Mouse (Mus musculus): ENCODE results near the gene Dis3l2. TPM values are rescaled to one million over a fixed set of nuclear protein-coding genes. Genes with fewer than 3 reads are reported as not detected.
A peak's percentile ranks its signal among the peaks of the same experiment; 100 is the strongest.

Gene Dis3l2
- polyA plus RNA-seq, 1 experiment from 2014 or later = 38.8 TPM

DNA sequence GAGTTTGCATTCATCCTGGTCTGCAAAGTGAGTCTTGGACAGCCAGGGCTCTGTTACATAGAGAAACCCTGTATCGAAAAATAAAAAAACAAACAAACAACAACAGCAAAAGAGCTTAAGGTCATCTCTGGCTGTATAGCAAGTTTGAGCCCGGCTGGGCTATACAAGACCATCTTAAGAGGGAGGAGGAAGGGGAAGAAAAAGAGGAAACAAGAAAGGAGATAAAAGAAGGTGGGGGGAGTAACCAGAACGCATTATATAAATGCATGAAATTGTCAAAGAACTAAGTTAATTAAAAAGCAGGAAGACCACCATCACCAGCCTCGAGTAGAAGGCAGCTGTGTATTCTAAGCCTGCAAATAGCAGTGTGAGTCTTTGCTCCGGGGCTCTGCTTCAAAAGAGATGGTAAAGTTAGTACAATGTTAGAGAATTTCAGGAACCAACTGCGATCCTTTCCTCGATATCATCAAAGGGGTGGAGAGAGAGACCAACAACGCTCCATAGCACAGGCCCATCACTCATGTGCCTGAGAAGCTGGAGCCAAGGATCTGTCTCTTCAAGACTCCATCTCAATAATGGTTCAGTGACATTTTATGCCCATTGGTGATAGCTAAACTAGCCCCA lies 355.5 kb downstream of the Dis3l2 start:
- no peak for ATAC-seq (ENCODE audit: low FRiP score)
- no peaks in the 10 kb centered on the region for H3K4me1 ChIP-seq
- no peak overlapping the region for H3K9ac ChIP-seq
- no peaks in the 10 kb centered on the region for H3K9me3 ChIP-seq (replicated peaks)
- no peak overlapping the region for H3K4me3 ChIP-seq
- no peak overlapping the region for H3K27ac ChIP-seq
- H3K27me3 ChIP-seq = no peaks in the 10 kb centered on the region
- no peak overlapping the region for H3K4me2 ChIP-seq (replicated peaks)
- 85% methylated on average over 8 of the region's 8 CpGs for WGBS
- no peaks in the 10 kb centered on the region for H3K36me3 ChIP-seq

DNA sequence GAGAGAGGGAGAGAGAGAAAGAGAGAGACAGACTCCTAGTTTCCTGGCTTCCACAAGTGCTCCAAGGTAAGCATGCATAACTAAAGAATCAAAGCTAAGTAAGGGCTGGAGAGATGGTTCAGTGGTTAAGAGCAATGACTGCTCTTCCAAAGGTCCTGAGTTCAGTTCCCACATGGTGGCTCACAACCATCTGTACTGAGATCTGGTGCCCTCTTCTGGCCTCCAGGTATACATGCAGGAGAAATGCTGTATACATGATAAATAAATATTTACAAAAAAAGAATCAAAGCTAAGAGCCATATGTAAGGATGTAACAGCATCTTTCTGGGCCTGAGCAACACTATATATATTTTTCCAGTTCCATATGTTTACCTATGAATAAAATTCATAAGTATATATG lies 357.3 kb downstream of the Dis3l2 start:
- no peak overlapping the region for H3K4me2 ChIP-seq (replicated peaks)
- no peaks in the 10 kb centered on the region for H3K9me3 ChIP-seq (replicated peaks)
- no peaks in the 10 kb centered on the region for H3K27me3 ChIP-seq
- H3K9ac ChIP-seq = no peak overlapping the region
- H3K4me3 ChIP-seq = no peak overlapping the region
- H3K27ac ChIP-seq = no peak overlapping the region
- H3K4me1 ChIP-seq = no peaks in the 10 kb centered on the region
- no peak for ATAC-seq (ENCODE audit: low FRiP score)
- no peaks in the 10 kb centered on the region for H3K36me3 ChIP-seq

DNA sequence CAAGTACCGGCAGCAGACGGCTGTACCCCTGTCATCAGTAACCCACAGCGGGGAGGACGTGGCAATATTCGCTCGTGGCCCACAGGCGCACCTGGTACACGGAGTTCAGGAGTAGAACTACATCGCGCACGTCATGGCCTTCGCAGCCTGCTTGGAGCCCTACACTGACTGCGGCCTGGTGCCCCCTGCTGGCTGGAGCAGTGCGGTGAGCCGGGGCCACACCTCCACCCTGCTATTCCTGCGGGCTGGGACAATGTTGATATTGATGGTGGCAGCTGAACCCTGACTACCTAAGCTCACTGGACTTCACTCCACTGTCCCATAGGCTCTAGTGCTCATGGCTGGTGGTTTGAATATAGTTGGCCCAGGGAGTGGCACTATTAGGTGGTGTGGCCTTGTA lies 367.1 kb downstream of the Dis3l2 start:
- no peaks in the 10 kb centered on the region for H3K27me3 ChIP-seq
- no peak overlapping the region for H3K27ac ChIP-seq
- H3K4me1 ChIP-seq = 0 out of 2 replicates have a peak, but pooled peaks cover 2% of the 10 kb centered on the region
- no peaks in the 10 kb centered on the region for H3K9me3 ChIP-seq (replicated peaks)
- no peaks in the 10 kb centered on the region for H3K36me3 ChIP-seq
- no peak overlapping the region for H3K9ac ChIP-seq
- no peak for ATAC-seq (ENCODE audit: low FRiP score)
- 45% methylated on average over 16 of the region's 16 CpGs for WGBS
- H3K4me2 ChIP-seq (replicated peaks) = no peak overlapping the region
- no peak overlapping the region for H3K4me3 ChIP-seq

DNA sequence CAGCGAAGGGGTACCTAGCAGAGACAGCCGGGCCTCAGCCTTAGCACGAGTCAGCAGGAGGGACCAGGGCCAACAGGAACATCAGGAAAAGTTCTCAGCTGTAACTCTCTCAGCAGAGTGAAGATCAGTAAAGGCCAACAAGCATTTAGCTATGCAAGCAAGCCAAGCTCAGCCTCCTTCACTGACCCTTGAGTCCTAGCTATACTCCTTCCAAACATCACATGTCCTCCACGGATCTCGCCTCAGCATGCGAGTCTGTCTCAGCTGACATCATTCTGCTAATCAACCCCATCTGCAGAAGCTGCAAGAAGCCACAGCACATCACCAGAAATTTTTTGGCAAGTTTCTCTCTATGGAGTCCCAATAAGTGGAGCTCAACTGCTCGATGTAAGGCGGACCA lies 370.2 kb downstream of the Dis3l2 start:
- ATAC-seq (ENCODE audit: low FRiP score) = no peak
- no peaks in the 10 kb centered on the region for H3K4me1 ChIP-seq
- 78% methylated on average over 8 of the region's 8 CpGs for WGBS
- H3K27me3 ChIP-seq = no peaks in the 10 kb centered on the region
- no peak overlapping the region for H3K27ac ChIP-seq
- H3K9ac ChIP-seq = no peak overlapping the region
- H3K36me3 ChIP-seq = no peaks in the 10 kb centered on the region
- no peaks in the 10 kb centered on the region for H3K9me3 ChIP-seq (replicated peaks)
- no peak overlapping the region for H3K4me3 ChIP-seq
- H3K4me2 ChIP-seq (replicated peaks) = no peak overlapping the region

DNA sequence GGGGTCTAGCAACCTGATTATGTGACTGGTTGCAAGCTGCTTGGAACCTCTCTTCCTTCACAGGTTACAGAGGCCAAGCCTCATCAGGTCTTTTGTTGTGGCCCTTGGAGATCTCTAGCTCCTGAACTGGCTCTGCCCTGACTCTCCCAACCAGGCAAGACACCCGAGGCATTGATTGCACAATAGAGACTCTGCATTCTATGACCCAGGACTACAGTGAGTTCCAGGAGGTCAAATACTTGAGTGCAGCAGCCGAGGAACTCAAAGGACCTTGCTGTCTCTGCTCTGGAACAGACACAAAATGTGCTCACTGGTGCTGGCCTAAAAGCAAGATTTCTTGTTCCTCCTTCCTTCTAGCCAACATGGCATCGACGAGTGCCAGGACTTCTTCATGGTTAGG lies 382.6 kb downstream of the Dis3l2 start:
- no peaks in the 10 kb centered on the region for H3K27me3 ChIP-seq
- no peaks in the 10 kb centered on the region for H3K36me3 ChIP-seq
- WGBS = 68% methylated on average over 4 of the region's 4 CpGs
- no peak overlapping the region for H3K9ac ChIP-seq
- H3K4me2 ChIP-seq (replicated peaks) = no peak overlapping the region
- no peak overlapping the region for H3K27ac ChIP-seq
- no peak for ATAC-seq (ENCODE audit: low FRiP score)
- H3K4me1 ChIP-seq = no peaks in the 10 kb centered on the region
- H3K4me3 ChIP-seq = no peak overlapping the region
- H3K9me3 ChIP-seq (replicated peaks) = no peaks in the 10 kb centered on the region; the same call in 1 of the 2 replicates

DNA sequence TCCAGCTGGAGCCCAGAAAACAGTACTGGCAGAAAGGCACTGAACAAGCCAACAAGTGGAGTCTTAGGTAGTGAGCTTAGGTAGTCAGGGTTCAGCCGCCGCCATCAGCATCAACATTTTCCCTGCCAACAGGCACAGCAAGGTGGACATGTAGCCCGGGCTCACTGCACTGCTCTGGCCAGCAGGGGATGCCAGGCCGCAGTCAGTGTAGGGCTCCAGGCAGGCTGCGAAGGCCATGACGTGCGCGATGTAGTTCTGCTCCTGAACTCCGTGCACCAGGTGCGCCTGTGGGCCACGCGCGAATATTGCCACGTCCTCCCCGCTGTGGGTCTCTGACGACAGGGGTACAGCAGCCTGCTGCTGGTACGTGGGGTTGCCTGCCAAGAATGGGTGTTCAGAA lies 383.4 kb downstream of the Dis3l2 start:
- H3K4me2 ChIP-seq (replicated peaks) = no peak overlapping the region
- H3K27me3 ChIP-seq = no peaks in the 10 kb centered on the region
- no peaks in the 10 kb centered on the region for H3K36me3 ChIP-seq
- H3K4me1 ChIP-seq = no peaks in the 10 kb centered on the region
- H3K9ac ChIP-seq = no peak overlapping the region
- WGBS = 66% methylated on average over 17 of the region's 17 CpGs
- ATAC-seq (ENCODE audit: low FRiP score) = peak; percentile 52; the same call in 1 of the 2 replicates
- H3K9me3 ChIP-seq (replicated peaks) = no peaks in the 10 kb centered on the region; the same call in 1 of the 2 replicates
- H3K4me3 ChIP-seq = no peak overlapping the region
- H3K27ac ChIP-seq = no peak overlapping the region

DNA sequence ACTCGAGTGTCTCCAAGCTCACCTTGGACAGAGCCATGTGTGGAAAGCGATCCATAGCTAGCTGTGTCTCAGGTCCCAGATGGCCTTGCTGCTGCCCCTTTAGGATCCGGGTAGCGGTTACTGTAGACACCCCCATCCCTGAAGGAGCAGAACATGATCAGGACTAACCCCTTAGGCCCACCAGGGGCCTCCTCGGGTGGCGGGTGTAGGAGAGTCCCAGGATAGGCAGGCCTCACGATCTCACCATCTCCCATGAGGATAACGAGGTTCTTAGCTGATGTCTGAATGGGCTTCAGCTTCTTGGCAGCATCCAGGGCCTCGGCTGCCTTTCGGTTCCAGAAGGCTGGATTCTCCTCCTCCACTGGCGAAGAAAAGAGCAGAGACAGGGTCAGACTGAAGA lies 385.6 kb downstream of the Dis3l2 start:
- no peak for ATAC-seq (ENCODE audit: low FRiP score)
- Histone ChIP-seq H3K9ac (no peak overlapping the region), H3K9me3 (replicated peaks) (no peaks in the 10 kb centered on the region; the same call in 1 of the 2 replicates), H3K4me3 (no peak overlapping the region), H3K27me3 (no peaks in the 10 kb centered on the region), H3K36me3 (no peaks in the 10 kb centered on the region), H3K27ac (no peak overlapping the region), H3K4me1 (no peaks in the 10 kb centered on the region), H3K4me2 (replicated peaks) (no peak overlapping the region)
- WGBS = 90% methylated on average over 11 of the region's 11 CpGs

DNA sequence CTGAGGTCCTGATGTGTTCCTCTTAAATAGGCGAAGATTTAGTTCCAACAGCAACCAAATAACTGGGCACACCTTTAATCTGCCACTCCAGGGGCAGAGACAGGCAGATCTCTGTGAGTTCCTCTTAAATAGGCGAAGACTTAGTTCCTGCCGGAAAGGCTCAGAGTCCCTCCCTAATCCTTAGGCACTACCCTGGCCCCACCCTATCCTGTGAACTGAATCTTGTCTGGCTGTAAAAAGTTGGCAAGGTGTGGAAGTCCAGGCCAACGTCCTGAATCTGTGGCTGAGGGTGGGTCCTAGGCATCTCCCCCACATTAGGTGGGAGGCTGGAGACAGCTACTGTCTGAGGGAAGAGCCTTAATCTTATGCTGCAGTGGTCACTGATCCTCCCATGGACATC lies 386.2 kb downstream of the Dis3l2 start, which contains the start of gene Alppl2:
Gene Alppl2, minus strand, starts transcription at position 101 of the 400 bp plus-strand sequence.
- Histone ChIP-seq H3K4me1 (no peaks in the 10 kb centered on the region), H3K9me3 (replicated peaks) (no peaks in the 10 kb centered on the region; the same call in 1 of the 2 replicates), H3K27ac (no peak within 1 kb of the TSS), H3K27me3 (no peaks in the 10 kb centered on the region), H3K4me3 (no peak within 1 kb of the TSS), H3K9ac (no peak within 1 kb of the TSS), H3K36me3 (no peaks in the 10 kb centered on the region), H3K4me2 (replicated peaks) (no peak within 1 kb of the TSS)
- WGBS = 85% methylated on average over 4 of the region's 4 CpGs
- no peak for ATAC-seq (ENCODE audit: low FRiP score)

DNA sequence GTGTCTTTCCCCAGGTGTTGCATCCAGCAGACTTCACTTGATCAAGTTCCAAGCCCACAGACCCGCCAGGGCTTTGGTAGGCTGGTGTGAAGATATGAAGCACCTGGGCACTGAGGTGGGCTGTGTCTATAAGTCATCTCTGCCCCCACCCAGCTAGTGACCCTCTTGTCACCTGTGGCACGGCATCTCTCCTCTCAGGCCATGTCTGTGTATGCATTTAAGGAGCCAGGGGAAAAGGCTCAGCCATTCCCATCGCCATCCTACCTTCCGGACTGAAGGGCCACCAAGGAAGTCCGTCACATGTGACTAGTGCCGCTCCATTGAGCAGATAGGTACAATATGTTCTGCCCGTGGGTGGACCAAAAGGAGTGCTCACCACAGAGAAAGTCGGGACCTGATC lies 392.0 kb downstream of the Dis3l2 start:
- Histone ChIP-seq H3K9ac (no peak overlapping the region), H3K4me2 (replicated peaks) (no peak overlapping the region), H3K4me1 (no peaks in the 10 kb centered on the region), H3K27ac (no peak overlapping the region), H3K4me3 (no peak overlapping the region), H3K9me3 (replicated peaks) (no peaks in the 10 kb centered on the region), H3K36me3 (no peaks in the 10 kb centered on the region), H3K27me3 (peaks cover 13% of the 10 kb centered on the region)
- ATAC-seq (ENCODE audit: low FRiP score) = no peak
- WGBS = 82% methylated on average over 8 of the region's 8 CpGs

DNA sequence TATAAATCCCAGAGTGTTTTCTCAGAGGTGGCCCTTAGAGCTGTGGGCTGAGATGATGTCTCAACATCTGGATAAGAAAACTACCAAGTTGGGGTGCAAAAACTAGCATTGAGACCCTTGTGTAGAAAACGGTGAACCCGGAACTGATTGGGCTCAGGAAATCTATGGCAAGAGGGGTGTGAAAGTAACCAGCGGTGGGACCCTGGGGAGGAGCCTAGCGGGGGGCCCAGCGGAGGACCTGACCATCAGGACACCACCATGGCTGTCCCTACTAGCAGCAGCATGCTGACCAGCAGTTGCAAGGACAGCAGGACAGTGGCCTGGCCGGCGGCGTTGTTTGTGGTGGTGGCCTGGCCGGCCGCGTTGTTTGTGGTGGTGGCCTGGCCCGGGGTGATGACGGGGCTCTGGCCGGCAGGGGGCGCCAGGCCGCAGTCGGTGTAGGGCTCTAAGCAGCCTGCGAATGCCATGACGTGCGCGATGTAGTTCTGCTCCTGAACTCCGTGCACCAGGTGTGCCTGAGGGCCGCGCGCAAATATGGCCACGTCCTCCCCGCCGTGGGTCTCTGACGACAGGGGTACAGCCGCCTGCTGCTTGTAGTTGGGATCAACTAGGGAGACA lies 394.9 kb downstream of the Dis3l2 start:
- H3K9ac ChIP-seq = no peak overlapping the region
- no peak overlapping the region for H3K4me3 ChIP-seq
- no peaks in the 10 kb centered on the region for H3K4me1 ChIP-seq
- no peaks in the 10 kb centered on the region for H3K36me3 ChIP-seq
- WGBS = 12% methylated on average over 30 of the region's 30 CpGs
- peak; percentile 74; the same call in 1 of the 2 replicates for ATAC-seq (ENCODE audit: low FRiP score)
- H3K27me3 ChIP-seq = peaks cover 13% of the 10 kb centered on the region
- no peak overlapping the region for H3K27ac ChIP-seq
- H3K4me2 ChIP-seq (replicated peaks) = peak overlapping the region; percentile 32
- no peaks in the 10 kb centered on the region for H3K9me3 ChIP-seq (replicated peaks)

Other genes with a start within 250 kb of the Dis3l2 start
- 2,735 and 2,863 TPM in 2 replicates for gene Ptma, start 177.1 kb upstream of the Dis3l2 start, polyA plus RNA-seq (2016; fragmentation: Nextera tagmentation; extraction: Ambion mirVana)
- 93.7 and 100 TPM in 2 replicates for gene Pde6d, start 121.2 kb upstream of the Dis3l2 start, polyA plus RNA-seq (2016; fragmentation: Nextera tagmentation; extraction: Ambion mirVana)
- 60.2 and 60.6 TPM in 2 replicates for gene Cops7b, start 120.9 kb upstream of the Dis3l2 start, polyA plus RNA-seq (2016; fragmentation: Nextera tagmentation; extraction: Ambion mirVana)
- gene Nppc, start 33.2 kb upstream of the Dis3l2 start, polyA plus RNA-seq (2016; fragmentation: Nextera tagmentation; extraction: Ambion mirVana) = 14.7 and 16.0 TPM in 2 replicates